Mouse (Mus musculus) left cerebral cortex, adult 18-20 months (tissue): Measurements from ENCODE around the gene Eepd1. TPM values are rescaled to one million over a fixed set of nuclear protein-coding genes. Genes with fewer than 3 reads are reported as not detected.

Experiments used
- DNase-seq, 2 experiments: peaks; one replicate each; pipeline ENCODE4 v3.0.0; 2021 to 2022; ENCODE audit warnings: low spot score in 2 of 2, mixed read lengths in 1 of 2
- total RNA-seq, 2 experiments: library from RNA; stranded (reverse); gene quantifications; 2 replicates each; pipeline ENCODE4 v1.2.3; 2021

Gene Eepd1
- total RNA-seq, 2 experiments from 2014 or later = 23.6 to 23.8 TPM

DNA sequence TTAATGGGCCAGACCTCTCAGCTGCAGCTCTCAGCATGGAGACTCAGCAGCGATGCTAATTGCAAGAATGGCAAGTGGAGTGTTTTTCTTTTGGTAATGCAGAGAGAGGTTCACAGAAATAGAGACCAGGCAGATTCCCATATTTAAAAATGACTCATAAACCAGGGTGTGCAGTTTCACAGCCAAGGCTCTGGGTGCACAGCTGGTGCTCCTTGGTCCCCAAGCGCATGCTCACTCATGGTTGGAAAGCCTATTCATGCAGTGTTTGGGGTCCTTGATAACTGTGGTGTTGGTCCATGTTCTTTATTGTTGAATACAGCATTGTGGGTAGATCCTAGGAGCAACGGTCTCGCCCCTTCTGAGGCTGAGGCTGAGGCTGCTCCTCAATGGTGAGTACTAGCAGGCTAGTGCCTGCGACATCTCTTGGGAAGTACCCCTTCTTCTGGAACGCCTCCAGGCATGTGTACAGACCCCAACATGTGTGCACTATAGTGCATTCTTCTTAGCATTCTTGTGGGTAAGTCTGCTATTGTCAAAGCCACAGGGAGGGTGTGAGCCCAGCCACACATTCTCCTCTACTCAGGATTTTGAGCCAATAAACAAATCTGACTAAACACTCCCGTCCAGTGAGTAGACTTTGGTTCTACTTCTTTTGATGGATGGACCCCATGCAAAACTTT is 46.2 kb downstream of the Eepd1 start:
- DNase-seq = no peak

GRCm38 (mm10) chr9:25531627-25532026 is 50.3 kb downstream of the Eepd1 start:
- DNase-seq = no peak

DNA sequence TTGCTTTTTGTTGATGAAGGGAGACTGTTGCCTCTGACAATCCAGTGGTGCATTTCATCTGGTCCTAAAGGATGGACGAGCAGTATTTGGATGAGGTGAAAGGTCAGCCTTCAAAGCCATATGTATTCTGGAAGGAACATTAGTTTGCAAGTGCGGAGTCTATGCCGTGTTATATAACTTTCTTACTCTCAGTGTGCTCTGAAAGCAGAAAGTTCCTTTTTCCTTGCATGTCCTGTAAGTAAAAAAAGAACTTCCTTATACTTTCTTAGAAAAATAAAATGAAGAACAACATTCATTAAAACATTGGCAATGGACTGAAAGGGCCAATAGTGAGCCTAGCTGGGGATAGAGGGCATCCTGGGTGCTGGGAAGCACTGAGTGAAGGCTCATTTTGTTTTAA is 50.8 kb downstream of the Eepd1 start:
- DNase-seq = no peak

GRCm38 (mm10) chr9:25535487-25535886 is 54.1 kb downstream of the Eepd1 start:
- no peak for DNase-seq

- DNase-seq = no peak
These were observed 58.1 kb downstream of the Eepd1 start for GRCm38 (mm10) chr9:25539461-25539860.

DNA sequence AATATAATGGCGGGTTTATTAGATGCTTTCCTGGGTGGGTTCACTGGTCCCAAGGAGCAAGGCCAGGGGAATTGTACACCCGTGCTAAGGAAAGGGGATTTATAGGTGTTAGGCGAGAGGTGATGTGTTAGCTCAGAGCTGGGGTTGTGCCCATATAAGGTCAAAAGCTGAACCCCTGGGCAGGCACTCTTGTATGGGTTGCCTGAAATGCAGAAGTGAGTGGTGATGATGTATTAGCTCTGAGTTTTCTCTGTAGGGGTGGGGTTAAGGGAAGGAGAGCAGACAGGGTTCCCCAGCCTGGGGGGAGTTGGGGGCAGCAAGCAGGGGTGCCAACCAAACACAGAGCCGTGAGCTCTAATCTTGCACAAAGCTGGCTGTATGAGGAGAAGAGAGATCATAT is 60.0 kb downstream of the Eepd1 start:
- no peak for DNase-seq

- DNase-seq = no peak
These were observed 63.9 kb downstream of the Eepd1 start for GRCm38 (mm10) chr9:25545212-25545611.

- DNase-seq = no peak
These were observed 68.0 kb downstream of the Eepd1 start for GRCm38 (mm10) chr9:25549130-25550060.

DNA sequence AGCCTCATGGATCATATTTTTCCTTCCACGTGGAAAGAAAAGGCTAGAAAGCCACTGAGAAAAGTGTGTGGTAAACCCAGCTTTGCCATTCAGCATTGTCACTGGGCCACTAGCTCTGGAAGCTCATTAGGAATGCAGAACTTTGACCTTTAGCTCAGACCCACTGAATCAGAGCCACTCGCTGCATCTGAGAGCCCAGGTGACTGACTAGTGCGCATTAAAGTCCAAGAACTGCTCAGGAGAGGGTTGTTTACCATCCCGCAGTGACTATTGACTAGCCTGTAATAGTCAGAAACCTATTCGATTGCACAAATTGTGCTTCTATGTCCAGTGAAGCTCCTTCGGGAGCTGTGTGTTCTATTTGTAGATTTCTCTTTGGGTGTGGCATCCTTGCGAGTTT is 68.8 kb downstream of the Eepd1 start:
- no peak for DNase-seq

- DNase-seq = no peak
These were observed 71.2 kb downstream of the Eepd1 start for GRCm38 (mm10) chr9:25552532-25552931.

DNA sequence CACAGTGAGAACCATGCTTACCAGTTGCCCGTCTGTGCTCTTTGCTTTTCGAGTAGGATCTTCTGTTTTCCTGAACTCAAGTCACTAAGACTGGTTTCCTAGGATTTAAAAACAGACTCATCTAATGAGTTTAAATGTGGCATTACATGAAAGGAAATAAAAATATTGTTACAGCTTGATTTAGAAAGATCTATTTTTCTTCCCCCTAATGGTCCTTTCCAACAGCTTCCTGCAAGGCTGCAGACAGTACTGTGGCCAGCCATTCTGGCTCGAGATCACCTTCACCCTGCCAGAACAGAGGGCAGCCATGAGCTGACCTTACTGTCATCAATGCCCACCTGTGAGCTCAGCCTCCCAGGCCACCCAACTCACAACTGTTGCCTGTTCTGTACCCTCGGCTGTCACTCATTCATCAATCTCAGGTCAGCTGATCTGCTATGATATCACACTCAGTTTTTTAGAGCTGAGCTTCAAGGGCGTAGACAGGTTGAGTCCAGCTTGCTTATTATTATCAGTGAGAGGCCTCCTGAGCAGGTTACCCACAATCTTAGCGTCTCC is 73.0 kb downstream of the Eepd1 start:
- DNase-seq = no peak

DNA sequence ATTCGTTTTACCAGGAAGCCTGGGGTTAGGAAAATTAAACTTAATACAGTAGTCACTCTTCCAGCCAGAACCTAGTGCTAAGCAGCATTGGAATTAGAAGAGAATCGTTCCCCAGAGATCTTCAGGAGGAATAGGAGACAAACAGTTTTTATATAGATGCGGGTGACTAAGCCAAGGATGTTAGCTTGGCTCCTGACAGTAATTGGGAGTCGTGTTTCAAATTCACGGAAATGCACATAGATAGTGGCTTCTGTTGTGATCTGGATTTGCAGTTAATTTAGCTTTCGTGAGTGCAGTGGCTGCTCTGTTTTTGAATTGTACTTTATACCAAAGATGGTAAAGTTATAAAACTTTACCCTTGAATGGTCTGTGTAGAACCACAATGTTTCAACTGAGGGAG is 73.9 kb downstream of the Eepd1 start:
- DNase-seq = no peak

- DNase-seq = no peak
These were observed 74.7 kb downstream of the Eepd1 start for GRCm38 (mm10) chr9:25556008-25556407.

GRCm38 (mm10) chr9:25557378-25557777 is 76.0 kb downstream of the Eepd1 start:
- DNase-seq = no peak

GRCm38 (mm10) chr9:25558834-25559233 is 77.5 kb downstream of the Eepd1 start:
- DNase-seq = no peak

- no peak for DNase-seq
These were observed 78.8 kb downstream of the Eepd1 start for GRCm38 (mm10) chr9:25560016-25560758.

- no peak for DNase-seq
These were observed 79.8 kb downstream of the Eepd1 start for GRCm38 (mm10) chr9:25561143-25561542.

DNA sequence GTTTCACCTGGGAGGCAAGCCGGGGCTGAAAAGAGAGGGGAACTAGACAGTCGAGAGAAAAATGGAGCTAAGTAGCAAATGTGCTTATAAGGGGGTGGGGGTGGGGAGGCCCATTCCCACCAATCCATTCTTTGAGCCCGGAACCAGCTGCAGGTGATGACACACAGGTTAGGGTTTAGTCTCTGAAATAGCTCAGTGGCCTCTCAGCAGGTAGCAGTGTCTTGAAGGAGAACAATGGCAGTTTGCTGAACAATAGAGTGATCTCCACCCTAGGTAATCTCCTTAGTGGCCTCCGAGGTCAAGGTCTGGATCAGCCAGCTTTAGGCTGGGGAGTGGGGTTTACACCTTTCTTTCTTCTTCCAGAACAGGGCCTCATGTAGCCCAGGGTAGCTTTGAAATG is 82.5 kb downstream of the Eepd1 start:
- no peak for DNase-seq

DNA sequence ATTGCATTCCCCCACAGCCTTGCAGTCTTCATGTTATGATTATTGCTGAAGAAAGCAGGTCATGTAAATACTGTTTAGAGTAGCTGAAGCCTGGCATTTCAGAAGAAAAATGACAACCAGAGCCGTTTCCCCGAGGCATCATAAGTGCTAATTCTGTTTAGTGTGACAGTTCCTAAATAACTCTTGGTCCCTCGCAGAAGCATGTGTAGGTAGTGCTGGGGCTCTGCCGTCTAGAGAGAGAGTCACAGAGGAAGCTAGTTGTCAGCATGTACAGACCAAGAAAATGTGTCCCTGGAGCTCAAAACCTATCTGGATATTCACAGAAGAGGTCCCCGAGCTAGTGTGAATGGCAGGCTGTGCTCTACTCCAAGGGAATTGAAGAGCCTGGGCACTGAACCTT is 85.7 kb downstream of the Eepd1 start:
- no peak for DNase-seq

DNA sequence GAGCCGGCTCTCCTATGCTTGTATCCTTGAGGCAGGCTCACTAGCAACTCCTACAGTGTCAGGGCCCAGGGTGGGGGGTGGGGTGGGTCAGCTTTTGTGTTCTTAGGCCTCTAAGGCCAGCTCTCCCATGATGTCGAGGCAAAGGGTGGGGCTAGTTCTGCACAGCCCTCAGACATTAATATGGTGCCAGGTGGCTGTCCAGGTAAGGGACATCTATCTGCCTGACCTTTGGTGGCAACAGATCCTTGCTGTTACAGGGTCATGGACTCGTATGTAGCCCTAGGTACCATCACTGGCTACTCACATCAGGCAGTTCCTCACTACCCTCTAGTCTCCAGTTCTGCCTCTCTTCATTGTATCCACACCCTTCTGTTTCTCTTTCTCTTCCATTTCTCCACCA is 87.4 kb downstream of the Eepd1 start:
- DNase-seq = no peak

- no peak for DNase-seq
These were observed 88.7 kb downstream of the Eepd1 start for GRCm38 (mm10) chr9:25570011-25570410.
